Mouse (Mus musculus) CH12.LX (cell line): ENCODE measurements at regions not wholly inside any gene's neighbourhood (a gene's known extent, or its start where the extent isn't known, plus 50 kb on each side); places are given as distances from the start of the nearest gene placed in this dataset.

Source experiments
- DNase-seq: peaks from one replicate; pipeline ENCODE4 v3.0.0-alpha.2; 2013; ENCODE audit errors: extremely low read depth
- H3K27ac ChIP-seq: 2 replicates; pipeline ENCODE4 v1.5.1; 2012; ENCODE audit warnings: low read depth, mild to moderate bottlenecking, control low read depth, moderate library complexity; ENCODE audit not compliant: insufficient read depth
- H3K27me3 ChIP-seq: replicated peaks from 2 replicates; pipeline ENCODE3; 2012; ENCODE audit warnings: inconsistent platforms
- H3K36me3 ChIP-seq, 2 experiments: replicated peaks in 1 of 2; 2 replicates each; pipeline versions ENCODE3 to v1.6.1; 2012; ENCODE audit warnings: inconsistent platforms in 1 of 2, low read length in 1 of 2, mild to moderate bottlenecking in 1 of 2, mixed read lengths in 1 of 2, moderate library complexity in 1 of 2; ENCODE audit not compliant: control insufficient read depth in 1 of 2, insufficient read depth in 1 of 2
- H3K4me1 ChIP-seq, 2 experiments: 2 replicates each; pipeline ENCODE4 v1.6.1; 2012; ENCODE audit warnings: inconsistent platforms in 1 of 2, moderate library complexity in 1 of 2; ENCODE audit not compliant: insufficient read depth in 2 of 2, control insufficient read depth in 1 of 2
- H3K4me2 ChIP-seq: 2 replicates; pipeline ENCODE4 v1.6.1; 2012; ENCODE audit warnings: low read depth, mild to moderate bottlenecking, control low read depth; ENCODE audit not compliant: poor library complexity, insufficient read depth, severe bottlenecking
- H3K4me3 ChIP-seq, 3 experiments: fragments of 150-350 bp in 1 of 3; sonication (generic) in 1 of 3; replicated peaks in 1 of 3; 2 replicates each; pipeline versions ENCODE3 to v1.5.1; 2011 to 2012; ENCODE audit warnings: low read depth in 2 of 3, low read length in 2 of 3, mild to moderate bottlenecking in 2 of 3, moderate library complexity in 2 of 3, control low read depth in 1 of 3, improper control_type of control experiment in 1 of 3, inconsistent platforms in 1 of 3, mixed read lengths in 1 of 3; ENCODE audit not compliant: poor library complexity in 1 of 3
- H3K79me2 ChIP-seq: replicated peaks from 2 replicates; pipeline ENCODE4 v1.6.1; 2012; ENCODE audit warnings: mild to moderate bottlenecking, moderate library complexity; ENCODE audit not compliant: control insufficient read depth, poor library complexity, insufficient read depth, severe bottlenecking; ENCODE audit errors: extremely low read depth
- H3K9ac ChIP-seq: 2 replicates; pipeline ENCODE4 v1.6.1; 2012; ENCODE audit warnings: low read depth, mild to moderate bottlenecking, control low read depth, moderate library complexity; ENCODE audit not compliant: insufficient read depth
- H3K9me3 ChIP-seq: replicated peaks from 2 replicates; pipeline ENCODE3; 2012; ENCODE audit warnings: low read length, inconsistent platforms, mixed read lengths
- BHLHE40 ChIP-seq: IDR thresholded peaks from 2 replicates; pipeline ENCODE4 v1.6.1; 2011; ENCODE audit warnings: mild to moderate bottlenecking, low read depth, low read length, improper control_type of control experiment
- CHD1 ChIP-seq: IDR thresholded peaks from 2 replicates; pipeline ENCODE4 v1.6.1; 2012; ENCODE audit warnings: low read depth, low read length, improper control_type of control experiment, inconsistent platforms
- CHD2 ChIP-seq: IDR thresholded peaks from 2 replicates; pipeline ENCODE4 v1.6.1; 2011; ENCODE audit warnings: low read length, improper control_type of control experiment
- E2F4 ChIP-seq: IDR thresholded peaks from 2 replicates; pipeline ENCODE4 v1.6.1; 2011; ENCODE audit warnings: low read depth, low read length, improper control_type of control experiment; ENCODE audit not compliant: insufficient replicate concordance
- ELF1 ChIP-seq: IDR thresholded peaks from 2 replicates; pipeline ENCODE4 v1.6.1; 2014; ENCODE audit warnings: low read depth, mild to moderate bottlenecking, inconsistent platforms, low read length, improper control_type of control experiment
- EP300 ChIP-seq: IDR thresholded peaks from 2 replicates; pipeline ENCODE4 v1.6.1; 2011; ENCODE audit warnings: low read length, improper control_type of control experiment
- ETS1 ChIP-seq: conservative IDR thresholded peaks from 2 replicates; pipeline ENCODE4 v1.6.1; 2012; ENCODE audit warnings: low read depth, mild to moderate bottlenecking, inconsistent platforms, low read length, improper control_type of control experiment, moderate library complexity
- GABPA ChIP-seq: IDR thresholded peaks from 2 replicates; pipeline ENCODE4 v1.6.1; 2012; ENCODE audit warnings: low read depth, low read length, improper control_type of control experiment, inconsistent platforms; ENCODE audit not compliant: insufficient replicate concordance
- HCFC1 ChIP-seq: IDR thresholded peaks from 2 replicates; pipeline ENCODE4 v1.6.1; 2012; ENCODE audit warnings: low read depth, mild to moderate bottlenecking, inconsistent platforms, low read length, improper control_type of control experiment
- JUND ChIP-seq: conservative IDR thresholded peaks from 2 replicates; pipeline ENCODE4 v1.6.1; 2011; ENCODE audit warnings: low read depth, low read length, improper control_type of control experiment
- KAT2A ChIP-seq: IDR thresholded peaks from 2 replicates; pipeline ENCODE4 v1.6.1; 2012; ENCODE audit warnings: low read length, improper control_type of control experiment, inconsistent platforms; ENCODE audit not compliant: insufficient replicate concordance
- MAFK ChIP-seq: IDR thresholded peaks from 2 replicates; pipeline ENCODE4 v1.6.1; 2011; ENCODE audit warnings: low read length, improper control_type of control experiment; ENCODE audit not compliant: insufficient replicate concordance
- MAX ChIP-seq: IDR thresholded peaks from 2 replicates; pipeline ENCODE4 v1.6.1; 2011; ENCODE audit warnings: low read length, improper control_type of control experiment
- MEF2A ChIP-seq: IDR thresholded peaks from 2 replicates; pipeline ENCODE4 v1.6.1; 2014; ENCODE audit warnings: low read depth, mild to moderate bottlenecking, inconsistent platforms, low read length, improper control_type of control experiment, borderline replicate concordance
- MXI1 ChIP-seq: IDR thresholded peaks from 2 replicates; pipeline ENCODE4 v1.6.1; 2011; ENCODE audit warnings: mild to moderate bottlenecking, low read depth, low read length, improper control_type of control experiment
- MYC ChIP-seq: IDR thresholded peaks from 2 replicates; pipeline ENCODE4 v1.6.1; 2011; ENCODE audit warnings: low read depth, mild to moderate bottlenecking, improper control_type of control experiment, low read length
- NELFE ChIP-seq: IDR thresholded peaks from 2 replicates; pipeline ENCODE4 v1.6.1; 2011; ENCODE audit warnings: low read depth, low read length, improper control_type of control experiment
- NRF1 ChIP-seq: IDR thresholded peaks from 2 replicates; pipeline ENCODE4 v1.6.1; 2014; ENCODE audit warnings: low read depth, mild to moderate bottlenecking, inconsistent platforms, low read length, improper control_type of control experiment, moderate library complexity
- PAX5 ChIP-seq: IDR thresholded peaks from 2 replicates; pipeline ENCODE4 v1.6.1; 2012; ENCODE audit warnings: low read length, inconsistent platforms, mixed read lengths
- POLR2A ChIP-seq: IDR thresholded peaks from 2 replicates; pipeline ENCODE4 v1.6.1; 2011; ENCODE audit warnings: low read depth, mild to moderate bottlenecking, improper control_type of control experiment, low read length
- POLR2AphosphoS2 ChIP-seq: IDR thresholded peaks from 2 replicates; pipeline ENCODE4 v1.6.1; 2011; ENCODE audit warnings: low read depth, low read length, improper control_type of control experiment
- RAD21 ChIP-seq: IDR thresholded peaks from 2 replicates; pipeline ENCODE4 v1.6.1; 2011; ENCODE audit warnings: low read depth, mild to moderate bottlenecking, low read length, improper control_type of control experiment, moderate library complexity
- RCOR1 ChIP-seq: conservative IDR thresholded peaks from 2 replicates; pipeline ENCODE4 v1.6.1; 2012; ENCODE audit warnings: low read depth, mild to moderate bottlenecking, inconsistent platforms, low read length, improper control_type of control experiment
- SIN3A ChIP-seq: IDR thresholded peaks from 2 replicates; pipeline ENCODE4 v1.6.1; 2012; ENCODE audit warnings: low read length, improper control_type of control experiment, inconsistent platforms
- SMC3 ChIP-seq: IDR thresholded peaks from 2 replicates; pipeline ENCODE4 v1.6.1; 2011; ENCODE audit warnings: low read depth, low read length, improper control_type of control experiment
- TBP ChIP-seq: conservative IDR thresholded peaks from 2 replicates; pipeline ENCODE4 v1.6.1; 2011; ENCODE audit warnings: low read depth, low read length, improper control_type of control experiment
- TCF12 ChIP-seq: IDR thresholded peaks from 2 replicates; pipeline ENCODE4 v1.6.1; 2014; ENCODE audit warnings: low read depth, mild to moderate bottlenecking, inconsistent platforms, low read length, improper control_type of control experiment
- UBTF ChIP-seq: IDR thresholded peaks from 2 replicates; pipeline ENCODE4 v1.6.1; 2012; ENCODE audit warnings: low read depth, mild to moderate bottlenecking, inconsistent platforms, low read length, improper control_type of control experiment, moderate library complexity
- USF1 ChIP-seq: IDR thresholded peaks from 2 replicates; pipeline ENCODE4 v1.6.1; 2014; ENCODE audit warnings: low read depth, mild to moderate bottlenecking, inconsistent platforms, low read length, improper control_type of control experiment
- USF2 ChIP-seq: conservative IDR thresholded peaks from 2 replicates; pipeline ENCODE4 v1.6.1; 2011; ENCODE audit warnings: low read depth, low read length, improper control_type of control experiment
- ZC3H11A ChIP-seq: IDR thresholded peaks from 2 replicates; pipeline ENCODE4 v1.6.1; 2012; ENCODE audit warnings: low read depth, mild to moderate bottlenecking, inconsistent platforms, low read length, improper control_type of control experiment
- ZKSCAN1 ChIP-seq: IDR thresholded peaks from 2 replicates; pipeline ENCODE4 v1.6.1; 2012; ENCODE audit warnings: low read depth, inconsistent platforms, low read length, improper control_type of control experiment, borderline replicate concordance
- ZMIZ1 ChIP-seq: IDR thresholded peaks from 2 replicates; pipeline ENCODE4 v1.6.1; 2012; ENCODE audit warnings: low read depth, mild to moderate bottlenecking, inconsistent platforms, low read length, improper control_type of control experiment
- ZNF384 ChIP-seq: IDR thresholded peaks from 2 replicates; pipeline ENCODE4 v1.6.1; 2012; ENCODE audit warnings: low read depth, low read length, improper control_type of control experiment, inconsistent platforms
- dilution Hi-C: fragments of 300-500 bp; cut with MboI; formaldehyde crosslinking; loops from 2 replicates; pipeline ENCODE4 v1.14.3; 2020; ENCODE audit warnings: low sequenced_read_pairs; ENCODE audit not compliant: extremely low pct_unique_long_range_greater_than_20kb, extremely low pct_ligation_motif_present
- in situ Hi-C: fragments of 300-500 bp; cut with MboI; formaldehyde crosslinking; loops from 3 replicates; pipeline ENCODE4 v1.14.3; 2019; ENCODE audit warnings: low sequenced_read_pairs, low pct_ligation_motif_present, low pct_unique_long_range_greater_than_20kb, mixed read lengths

GRCm38 (mm10) chr14:120136736-120137135 is 94.5 kb upstream of the Oxgr1 start:
- Histone ChIP-seq H3K9me3 (no peaks in the 10 kb centered on the region), H3K9ac (no peak overlapping the region)
- dilution Hi-C loops, result no loop called here

GRCm38 (mm10) chr14:120137680-120138136 is 95.5 kb upstream of the Oxgr1 start:
- Histone ChIP-seq H3K27ac (no peak overlapping the region), H3K4me2 (peak overlapping the region; percentile 52), H3K4me1 (peaks cover 6 to 23% of the 10 kb centered on the region in 2 experiments), H3K27me3 (peaks cover 2% of the 10 kb centered on the region), H3K9me3 (no peaks in the 10 kb centered on the region), H3K36me3 (no peaks in the 10 kb centered on the region), H3K79me2 (no peaks in the 10 kb centered on the region), H3K4me3 (no peak overlapping the region), H3K9ac (no peak overlapping the region)
- in situ Hi-C loops, result loop anchor here (10.0 kb wide), 1 partner anchor 267 kb away; no protein-coding TSS in a partner anchor
- peak; percentile 69 for DNase-seq
- dilution Hi-C loops, result no loop called here
- no peak for TF ChIP-seq HCFC1
- TF ChIP-seq MYC, result no peak
- 0 out of 2 replicates have a peak, but pooled peaks have one; percentile 40 for TF ChIP-seq NRF1
- TF ChIP-seq ZKSCAN1, result no peak
- no peak for TF ChIP-seq ZMIZ1
- TF ChIP-seq KAT2A, result no peak
- TF ChIP-seq ELF1, result peak; percentile 5; the same call in 1 of the 2 replicates
- TF ChIP-seq CHD1, result no peak
- TF ChIP-seq ZNF384, result no peak
- peak; percentile 42 for TF ChIP-seq ZC3H11A
- no peak for TF ChIP-seq MXI1
- no peak for TF ChIP-seq GABPA
- no peak for TF ChIP-seq SIN3A
- no peak for TF ChIP-seq JUND
- no peak for TF ChIP-seq RCOR1
- no peak for TF ChIP-seq E2F4
- peak; percentile 88 for TF ChIP-seq SMC3
- TF ChIP-seq TBP, result no peak
- peak; percentile 20; the same call in 1 of the 2 replicates for TF ChIP-seq MAX
- TF ChIP-seq EP300, result no peak
- no peak for TF ChIP-seq USF1
- no peak for TF ChIP-seq PAX5
- no peak for TF ChIP-seq NELFE
- TF ChIP-seq POLR2A, result no peak
- TF ChIP-seq ETS1, result no peak
- 0 out of 2 replicates have a peak, but pooled peaks have one; percentile 31 for TF ChIP-seq MEF2A
- peak; percentile 85 for TF ChIP-seq RAD21
- no peak for TF ChIP-seq USF2
- TF ChIP-seq BHLHE40, result no peak; the same call in 1 of the 2 replicates
- TF ChIP-seq TCF12, result no peak
- TF ChIP-seq UBTF, result no peak
- no peak for TF ChIP-seq POLR2AphosphoS2
- no peak for TF ChIP-seq CHD2

More at GRCm38 (mm10) chr14:120136736-120137135, 94.5 kb upstream of the Oxgr1 start:
- Histone ChIP-seq H3K27me3 (peaks cover 2% of the 10 kb centered on the region), H3K4me3 (no peak overlapping the region), H3K4me2 (no peak overlapping the region), H3K79me2 (no peaks in the 10 kb centered on the region), H3K4me1 (peaks cover 6 to 21% of the 10 kb centered on the region in 2 experiments), H3K27ac (no peak overlapping the region), H3K36me3 (no peaks in the 10 kb centered on the region)
- in situ Hi-C loops, result loop anchor here (10.0 kb wide), 1 partner anchor 268 kb away; no protein-coding TSS in a partner anchor
- DNase-seq, result no peak
- TF ChIP-seq ZMIZ1, result no peak
- TF ChIP-seq MAFK, result peak; percentile 84
